Mouse (Mus musculus) monocyte, adult 5-6 weeks (primary cell): ENCODE results near the gene Slc7a6os. TPM values are rescaled to one million over a fixed set of nuclear protein-coding genes. Genes with fewer than 3 reads are reported as not detected.
"Not testable (repeated sequence)": the region's sequence is repeated elsewhere in the genome, so short reads cannot be mapped to it uniquely, and the experiment has no call there.

Experiments
- ATAC-seq: fragments of 153-309, 156-312 bp; replicated peaks from 2 replicates; pipeline ENCODE4 v1.8.0; 2017; ENCODE audit warnings: mild to moderate bottlenecking; ENCODE audit not compliant: low TSS enrichment, insufficient number of reproducible peaks, severe bottlenecking, poor library complexity, low FRiP score
- total RNA-seq: library from RNA; stranded (forward); fragments of 200-1000, 200-491, 200-594 nt; gene quantifications from 3 replicates; pipeline ENCODE4 v1.2.3, GENCODE M21; 2017

Gene Slc7a6os
- total RNA-seq: 65.9 to 77.4 TPM (median 66.8 TPM) in 3 replicates

DNA sequence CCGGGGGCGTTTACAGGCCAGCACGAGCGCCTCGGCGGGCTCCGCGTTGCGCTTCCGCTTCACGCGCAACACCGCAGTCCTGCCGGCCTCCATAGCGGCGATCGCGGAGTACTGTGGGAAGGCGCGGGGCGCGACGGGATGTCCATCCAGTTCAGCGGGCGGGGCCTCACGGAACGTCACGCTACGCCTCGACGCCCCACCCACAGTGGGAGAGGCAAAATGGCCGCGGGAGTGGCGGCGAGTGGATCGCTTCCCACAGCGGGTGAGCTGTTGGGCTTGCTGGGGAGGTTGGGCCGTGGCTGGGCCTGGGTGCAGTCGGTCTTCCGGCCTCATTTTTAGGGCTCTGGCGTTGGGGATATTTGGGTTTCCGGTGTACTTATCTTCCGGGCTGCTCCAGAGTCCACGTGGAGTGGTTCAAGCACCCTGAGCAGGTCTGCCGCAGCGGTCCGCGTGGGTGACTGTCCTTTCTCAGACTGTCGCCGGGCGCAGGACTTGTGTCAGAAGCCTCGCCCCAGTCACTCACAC lies at the start of gene Slc7a6os, which contains the start of gene Prmt7:
Gene Slc7a6os, minus strand, starts transcription at position 115 of the 525 bp plus-strand sequence.
Gene Prmt7, plus strand, starts transcription at position 116 of the 525 bp plus-strand sequence.
- ATAC-seq: peak; percentile 98

DNA sequence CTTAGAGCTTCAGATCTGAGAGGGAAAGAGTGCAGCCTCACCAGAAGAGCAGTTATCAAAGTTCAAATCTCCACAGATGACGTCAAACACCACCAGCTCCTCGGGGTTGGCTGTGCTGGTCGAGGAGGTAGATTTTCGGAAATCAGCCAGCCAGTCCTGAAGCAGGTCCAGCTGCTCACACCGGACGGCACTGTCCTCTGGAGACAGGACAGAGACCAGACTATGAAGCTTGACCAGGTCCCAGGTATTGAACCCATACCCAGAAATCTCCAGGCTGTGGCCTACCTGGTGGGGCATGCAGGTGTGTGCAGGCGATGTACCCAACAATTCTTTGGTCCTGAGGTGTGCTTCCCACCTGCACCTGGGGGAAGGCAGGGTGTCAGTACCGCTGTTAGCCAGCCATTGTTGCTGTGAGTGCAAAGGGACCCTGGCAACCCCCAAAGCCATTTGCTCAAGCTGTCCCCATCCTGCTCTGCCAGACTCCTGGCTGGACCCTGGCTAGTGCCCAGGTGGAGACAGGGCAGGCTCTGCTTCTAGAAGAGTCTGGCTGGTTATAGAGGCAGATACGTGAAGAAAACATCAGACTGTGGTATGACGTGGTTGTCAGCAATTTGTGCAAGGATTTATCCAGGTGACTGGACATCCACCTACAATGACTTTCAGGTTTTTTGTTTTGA lies 49.0 kb upstream of the Slc7a6os start:
- ATAC-seq: no peak

DNA sequence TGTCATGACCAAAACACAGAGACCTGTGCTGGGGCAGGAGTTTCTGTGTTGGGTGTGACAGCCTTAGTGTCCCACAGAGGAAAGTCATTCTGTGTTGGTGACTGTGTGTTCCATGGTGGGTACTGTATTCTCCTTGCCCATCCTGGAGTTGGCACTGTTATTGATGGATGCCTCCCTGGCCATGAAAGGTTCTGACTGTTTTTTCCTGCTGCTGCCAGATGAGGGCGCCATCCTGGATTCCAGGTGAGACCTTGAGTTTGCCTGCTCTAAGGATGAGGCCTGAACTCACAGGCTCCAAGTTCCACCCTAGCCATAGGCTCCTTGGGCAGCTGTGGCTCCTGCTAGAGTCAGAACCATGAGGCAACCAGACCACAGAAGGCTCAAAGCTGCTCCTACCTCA lies 47.4 kb upstream of the Slc7a6os start:
- ATAC-seq: no peak

DNA sequence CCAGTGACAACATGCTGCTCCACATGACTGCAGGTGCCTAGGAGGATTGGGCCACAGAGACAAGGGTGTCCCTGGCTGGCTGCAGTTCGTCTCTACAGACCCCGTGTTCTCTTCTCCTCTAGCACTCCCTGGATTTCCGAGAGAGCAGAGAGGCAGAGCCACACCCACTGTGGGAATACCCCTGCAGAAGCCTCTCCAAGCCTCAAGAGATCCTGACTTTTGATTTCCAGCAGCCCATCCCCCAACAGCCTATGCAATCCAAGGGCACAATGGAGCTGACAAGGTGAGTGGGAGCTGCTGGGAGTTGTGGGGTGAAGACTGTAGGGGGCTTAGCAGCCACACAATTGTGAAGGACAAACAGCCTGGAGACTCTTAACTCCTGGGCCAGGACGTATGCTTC lies 39.5 kb upstream of the Slc7a6os start:
- no peak for ATAC-seq

DNA sequence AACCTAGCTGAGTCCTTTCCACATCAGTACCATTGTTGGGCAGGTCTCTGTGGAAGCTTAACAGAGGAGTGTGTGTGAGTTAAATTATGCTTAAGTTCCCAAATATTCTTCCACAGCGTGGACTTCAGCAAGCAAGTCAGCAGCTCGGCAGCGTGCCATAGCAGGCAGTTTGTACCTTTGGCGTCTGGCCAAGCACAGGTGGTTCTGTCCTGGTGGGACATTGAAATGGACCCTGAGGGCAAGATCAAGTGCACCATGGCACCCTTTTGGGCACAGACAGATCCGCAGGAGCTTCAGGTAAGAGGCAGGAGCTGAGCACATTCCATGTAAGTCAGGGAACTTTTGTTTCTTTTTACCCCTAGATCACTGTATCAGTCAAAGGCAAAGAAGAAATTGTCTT lies 26.4 kb upstream of the Slc7a6os start:
- ATAC-seq: no peak

DNA sequence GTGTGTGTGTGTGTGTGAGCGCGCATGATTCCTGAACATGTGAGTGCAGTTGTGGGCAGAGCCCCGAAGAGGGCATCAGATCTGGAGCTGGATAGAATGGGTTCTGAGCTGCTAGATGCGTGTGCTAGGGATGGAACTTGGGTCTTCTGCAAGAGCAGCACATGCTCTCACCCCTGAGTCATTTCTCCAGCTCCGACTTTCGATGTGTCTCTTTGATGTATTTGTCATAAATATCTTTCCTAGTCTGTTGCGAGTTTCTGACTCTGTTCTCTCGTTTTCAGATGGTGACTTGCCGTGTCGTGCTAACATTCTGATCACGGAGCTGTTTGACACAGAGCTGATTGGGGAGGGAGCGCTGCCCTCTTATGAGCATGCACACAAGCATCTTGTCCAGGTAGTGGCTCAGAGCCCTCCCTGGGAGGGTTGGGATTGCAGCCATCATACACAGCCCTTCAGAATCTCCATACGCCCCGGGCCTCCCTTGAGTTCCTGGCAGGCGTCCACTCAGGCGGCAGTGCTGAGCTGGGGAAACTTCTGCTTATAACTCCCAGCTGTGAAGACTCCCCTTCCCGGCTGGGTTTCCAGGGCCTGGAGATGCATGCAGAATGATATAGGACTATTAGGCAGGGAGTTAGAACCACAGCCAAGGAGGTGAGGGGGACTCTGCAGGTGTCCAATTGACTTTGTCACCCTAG lies 24.0 kb upstream of the Slc7a6os start:
- no peak for ATAC-seq

DNA sequence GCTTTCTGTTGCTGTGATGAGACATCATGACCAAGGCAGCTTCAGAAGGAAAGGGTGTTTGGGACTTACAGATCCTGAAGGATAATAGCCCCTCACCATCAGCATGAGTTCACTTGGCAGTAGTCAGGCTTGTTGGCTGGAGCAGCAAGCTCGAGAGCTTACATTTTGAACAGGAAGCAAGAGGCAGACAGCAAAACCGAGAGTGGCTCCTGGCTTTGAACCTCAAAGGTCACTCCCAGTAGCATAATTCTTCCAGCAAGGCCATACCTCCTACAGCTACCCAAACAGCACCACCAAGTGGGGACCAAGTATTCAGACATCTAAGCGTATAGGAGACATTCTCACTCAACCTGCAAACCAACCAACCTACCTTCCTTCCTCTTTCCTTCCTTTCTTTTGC lies 22.0 kb upstream of the Slc7a6os start:
- ATAC-seq: no peak

DNA sequence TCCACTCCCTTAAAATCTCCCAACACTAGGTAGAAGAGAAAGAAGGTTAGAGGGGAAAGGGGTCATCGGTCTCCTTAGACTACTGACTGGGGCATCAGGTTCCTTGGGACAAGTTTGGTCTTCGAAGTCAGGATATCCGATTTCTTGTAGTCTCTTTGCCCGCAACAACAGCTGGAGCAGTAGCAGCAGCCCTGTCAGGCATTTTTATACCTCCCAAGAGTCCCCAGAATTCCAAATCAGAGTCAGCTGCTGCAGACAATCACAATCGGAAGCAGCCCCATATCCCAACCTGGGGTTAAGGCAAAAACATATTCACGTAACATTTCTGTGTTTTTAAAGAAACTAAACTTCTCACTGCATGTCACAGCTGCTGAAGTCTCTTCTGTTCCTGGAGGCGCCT lies 20.8 kb upstream of the Slc7a6os start:
- no peak for ATAC-seq

DNA sequence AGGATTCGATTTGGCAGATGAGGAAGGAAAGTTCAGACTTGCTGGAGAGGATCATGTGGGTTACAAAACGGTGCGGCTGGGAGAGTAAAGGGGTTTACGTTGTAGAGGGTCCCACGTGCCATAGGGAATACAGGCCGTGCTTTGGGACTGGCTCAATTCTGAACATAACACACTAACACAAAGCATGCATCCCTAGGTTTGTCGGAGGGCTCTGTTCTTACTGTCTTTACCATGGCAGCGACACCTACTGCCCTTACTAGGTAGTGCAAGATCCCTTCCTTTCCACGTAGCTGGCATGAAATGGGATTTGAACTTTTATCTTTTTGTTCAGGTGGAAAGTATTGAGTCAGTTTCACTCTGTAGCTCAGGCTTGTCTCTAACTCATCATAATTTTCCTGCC lies 15.9 kb upstream of the Slc7a6os start:
- ATAC-seq: peak; percentile 73; the same call in 1 of the 2 replicates

DNA sequence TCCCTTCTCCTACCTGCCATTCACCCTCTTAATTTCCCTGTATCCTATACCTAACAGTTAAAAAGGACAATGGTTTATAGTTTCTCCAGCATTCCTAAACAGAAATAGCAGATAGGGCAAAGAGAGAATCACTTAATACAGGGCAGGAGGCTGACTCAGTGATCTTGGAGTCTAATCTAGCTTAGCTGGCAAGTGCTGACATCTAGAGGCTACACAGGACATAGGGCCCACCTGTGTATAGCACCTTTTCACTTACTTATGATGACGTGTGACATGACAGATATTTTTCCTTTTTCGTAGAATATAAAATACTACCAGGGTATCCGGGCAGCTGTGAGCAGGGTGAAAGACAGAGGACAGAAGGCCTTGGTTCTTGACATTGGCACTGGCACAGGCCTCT lies 8.9 kb upstream of the Slc7a6os start:
- ATAC-seq: no peak

DNA sequence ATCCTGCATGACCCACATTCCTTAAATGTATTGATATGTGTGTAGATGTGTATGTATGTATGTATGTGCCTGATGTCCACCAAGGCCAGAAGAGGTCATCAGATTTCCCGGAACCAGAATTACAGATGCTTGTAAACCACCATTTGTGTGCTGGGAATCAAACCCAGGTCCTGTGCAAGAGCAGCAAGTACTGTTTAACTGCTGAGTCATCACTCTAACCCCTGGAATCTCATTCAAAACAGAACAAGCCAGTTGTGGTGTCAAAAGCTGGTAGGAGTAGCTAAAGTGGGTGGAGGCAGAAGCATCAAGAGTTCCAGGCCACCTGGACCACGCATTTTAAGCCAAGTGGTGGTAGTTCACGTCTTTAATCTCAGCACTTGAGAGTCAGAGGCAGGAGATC lies 3.2 kb upstream of the Slc7a6os start:
- no peak for ATAC-seq

DNA sequence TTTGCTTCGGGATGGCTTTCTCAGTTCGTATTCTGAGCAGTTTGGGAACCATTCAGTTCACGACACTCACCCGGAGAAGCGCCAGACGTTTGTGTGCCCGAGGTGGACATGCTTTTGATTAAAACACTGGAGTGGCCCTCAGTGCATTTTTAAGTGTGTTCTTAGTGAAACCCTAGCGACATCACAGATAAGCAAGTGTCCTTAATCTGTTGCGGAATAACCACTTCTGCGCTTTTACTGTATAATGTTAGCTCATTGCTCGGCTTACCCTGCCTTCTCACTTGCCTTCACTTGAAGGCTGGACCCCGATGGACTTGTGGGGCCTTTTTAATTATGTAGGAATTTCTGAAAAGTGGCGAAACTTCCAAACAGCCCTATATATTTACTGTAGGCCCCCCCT lies 686 bp upstream of the Slc7a6os start:
- ATAC-seq: no peak

DNA sequence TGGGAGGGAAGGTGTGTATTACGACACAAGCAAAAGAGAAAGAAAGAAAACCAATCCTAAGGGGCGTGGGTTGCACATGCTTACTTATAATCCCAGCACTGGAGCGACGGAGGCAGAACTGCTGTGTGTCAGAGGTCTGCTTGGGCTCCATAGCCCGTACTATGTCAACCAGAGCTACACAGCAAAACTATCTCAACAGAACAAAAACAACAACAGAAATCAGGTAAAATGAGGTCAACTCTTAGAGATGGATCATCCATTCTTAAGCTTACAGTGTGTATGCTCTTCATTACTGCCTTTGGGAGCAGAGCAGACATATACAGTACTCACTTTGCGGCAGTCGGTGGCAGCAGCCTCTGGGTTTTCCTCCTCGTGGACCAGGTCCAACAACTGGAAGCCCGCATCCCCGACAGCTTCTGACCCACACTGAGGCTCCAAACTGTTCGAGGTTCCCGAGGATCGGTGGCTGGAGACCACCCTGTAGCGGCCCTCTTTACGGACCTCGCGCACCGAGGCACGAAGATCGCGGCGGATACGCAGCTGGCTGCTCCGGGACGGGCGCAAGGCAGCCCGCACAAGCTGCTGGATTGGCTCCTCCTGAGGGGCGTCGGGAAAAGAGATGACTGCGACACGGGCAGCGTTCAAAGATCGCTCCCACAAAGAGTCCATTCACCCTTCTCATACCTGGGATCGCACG lies 552 bp downstream of the Slc7a6os start:
- ATAC-seq: peak; percentile 18; the same call in 1 of the 2 replicates

DNA sequence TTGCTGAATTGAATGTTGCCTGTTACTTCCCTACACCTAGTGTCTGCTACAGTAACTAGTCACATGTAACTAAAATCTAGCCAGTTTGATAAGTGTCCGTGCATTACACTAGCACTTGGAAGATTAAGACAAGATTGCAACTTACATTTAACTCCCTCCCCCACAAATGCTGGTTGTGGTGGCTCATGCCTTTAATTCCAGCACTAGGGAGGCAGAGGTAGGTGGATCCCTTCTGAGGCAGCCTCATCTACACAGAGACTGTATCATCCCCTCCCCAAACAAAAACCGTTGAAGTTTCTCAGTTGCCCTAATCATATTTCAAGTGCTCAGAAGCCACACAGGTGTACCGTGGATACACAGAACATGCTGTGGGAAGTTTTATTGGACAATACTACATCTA lies 11.1 kb downstream of the Slc7a6os start:
- not testable (repeated sequence) for ATAC-seq

DNA sequence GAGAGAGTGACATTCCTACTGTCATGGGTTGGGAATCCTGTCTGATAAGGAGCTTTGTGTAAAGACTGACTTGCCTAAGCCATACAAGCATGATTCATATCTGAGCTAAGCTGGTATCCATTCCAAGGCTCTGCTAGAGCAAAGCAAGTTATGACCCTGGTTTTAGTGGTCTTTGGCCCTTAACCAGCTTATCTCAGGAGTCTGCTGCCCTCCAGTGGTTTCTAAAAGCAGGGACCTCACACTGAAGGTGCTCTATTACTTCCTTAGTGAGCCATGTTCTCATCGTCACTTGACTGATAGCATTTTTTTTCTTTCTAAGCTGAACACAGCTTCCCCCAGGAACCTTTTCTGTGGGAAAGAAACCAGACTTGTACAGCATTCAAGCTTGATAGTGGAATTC lies 12.0 kb downstream of the Slc7a6os start:
- peak; percentile 49; the same call in 1 of the 2 replicates for ATAC-seq

DNA sequence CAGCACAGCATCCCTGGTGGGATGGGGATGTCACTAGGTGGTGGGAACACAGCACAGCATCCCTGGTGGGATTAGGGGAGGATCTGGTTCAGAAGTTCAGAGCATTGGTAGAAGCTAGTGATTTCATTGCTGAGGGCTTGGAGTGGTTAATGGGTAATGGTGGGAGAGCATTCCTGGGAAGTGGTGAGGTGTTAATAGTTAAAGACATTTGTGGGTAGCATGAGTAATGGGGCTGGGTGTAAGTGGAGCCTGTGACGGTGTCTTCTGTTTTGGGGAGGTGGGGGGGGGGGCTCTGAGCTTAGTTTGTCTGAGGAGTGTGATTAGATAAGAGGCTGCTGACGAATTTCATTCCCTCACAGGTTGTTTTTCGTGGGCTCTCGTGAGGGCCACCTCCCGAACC lies 16.7 kb downstream of the Slc7a6os start:
- ATAC-seq: no peak

DNA sequence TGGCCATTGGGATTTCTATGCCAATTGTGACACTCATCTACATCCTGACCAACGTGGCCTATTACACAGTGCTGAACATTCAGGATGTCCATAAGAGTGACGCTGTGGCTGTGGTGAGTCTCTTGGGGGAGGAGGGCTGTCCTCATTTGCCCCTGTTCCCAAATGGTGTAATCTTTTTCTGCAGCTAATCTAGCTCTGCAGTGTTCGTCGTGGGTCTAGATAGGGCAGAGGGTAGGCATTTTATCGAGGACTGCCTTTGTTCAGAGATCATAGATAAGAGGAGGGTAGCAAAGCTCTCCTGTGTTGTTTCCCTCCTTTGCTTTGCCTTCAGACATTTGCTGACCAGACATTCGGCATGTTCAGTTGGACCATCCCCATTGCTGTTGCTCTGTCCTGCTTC lies 17.6 kb downstream of the Slc7a6os start:
- ATAC-seq: no peak

DNA sequence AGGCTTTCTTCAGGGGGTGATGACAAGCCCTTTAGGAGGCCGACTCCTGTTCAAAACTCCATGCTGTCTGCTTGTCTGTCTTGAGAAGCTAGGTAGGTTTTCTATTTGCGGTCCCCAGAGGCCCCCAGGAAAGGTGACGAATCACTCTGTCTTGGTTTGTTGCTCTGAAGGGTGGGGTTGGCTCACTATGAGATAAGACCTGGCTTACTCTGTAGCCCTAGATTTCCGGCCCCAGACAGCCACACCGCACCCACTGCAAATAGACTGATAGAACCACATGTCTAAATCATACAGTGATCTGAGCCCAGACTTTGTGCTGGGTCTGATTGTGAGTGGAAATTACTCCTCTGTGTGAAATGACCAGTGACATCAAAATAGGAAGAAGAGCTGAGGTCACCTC lies 19.1 kb downstream of the Slc7a6os start:
- no peak for ATAC-seq

DNA sequence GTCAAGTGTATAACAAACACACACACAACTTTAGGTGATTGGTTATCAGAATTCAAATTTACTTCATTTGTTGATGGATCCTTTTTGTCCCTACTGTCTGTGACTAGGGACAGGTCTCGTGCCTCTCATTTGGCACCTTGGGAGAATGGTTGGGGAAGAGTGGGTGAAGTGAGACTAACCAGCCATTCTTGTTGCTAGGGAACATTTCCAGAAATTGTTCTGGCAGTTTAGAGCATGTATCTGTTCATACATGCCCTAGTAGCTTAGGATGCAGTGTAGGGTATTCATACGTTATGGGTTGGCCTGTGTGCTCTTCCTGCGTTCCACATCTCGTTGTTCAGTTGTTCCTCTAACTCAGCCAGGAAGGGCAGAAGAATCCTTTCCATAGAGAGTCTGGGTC lies 21.6 kb downstream of the Slc7a6os start:
- no peak for ATAC-seq
